Mouse (Mus musculus): ENCODE results near the gene Gm28043.

GRCm38 (mm10) chr17:29693571-29693970 lies 78.9 kb downstream of the Gm28043 start:
- TF ChIP-seq POLR2A (IDR thresholded peaks at IDR 0.05; ENCODE audit: borderline replicate concordance, insufficient read depth, low read length) = no peak
- no peak for TF ChIP-seq CTCF (IDR thresholded peaks at IDR 0.05; ENCODE audit: borderline replicate concordance, insufficient read depth, low read depth, low read length)
